Mouse (Mus musculus) embryonic fibroblast, embryonic 13.5 days (primary cell): ENCODE data around the gene Psmg1.

Source experiments
- CTCF ChIP-seq: IDR thresholded peaks from 2 replicates; pipeline ENCODE4 v1.5.1; 2011; ENCODE audit warnings: mild to moderate bottlenecking, control low read depth, low read length, moderate library complexity, borderline replicate concordance; ENCODE audit not compliant: insufficient read depth
- POLR2A ChIP-seq: IDR thresholded peaks from 2 replicates; pipeline ENCODE4 v1.6.1; 2011; ENCODE audit warnings: low read depth, mild to moderate bottlenecking, control low read depth, low read length, moderate library complexity

GRCm38 (mm10) chr16:95953159-95953650 lies 37.6 kb downstream of the Psmg1 start:
- TF ChIP-seq CTCF (no peak), POLR2A (no peak)
